ENCODE assay signal across 16 mouse cellular contexts in genomic region chr8:71526272-71526671, GRCm38 (mm10). TPM values are rescaled to one million over a fixed set of nuclear protein-coding genes. Genes with fewer than 3 reads are reported as not detected.
DNase-seq lines count a peak whose midpoint lies in the region; ATAC-seq and TF ChIP-seq lines count a peak whose summit lies in the region.
"Had no signal": no experiment of that assay in that cellular context is flagged by ENCODE, and none has a peak within 500 bp of the region (broad histone marks: within the 10 kb centered on the region; RNA-seq: fewer than 3 reads in every experiment).

No protein-coding gene starts in this region.

- DNase-seq in heart, embryonic 10.5 days (ENCODE audit: low spot score), result no peak
- no peak for DNase-seq in heart, postnatal 14 days
- DNase-seq in lung, embryonic 14.5 days, result peak; percentile 55
- DNase-seq in lung, adult 18-20 months, result no peak
- DNase-seq in embryo, embryonic 10.5 days (ENCODE audit: low spot score), result peak; percentile 51
- no peak for DNase-seq in spleen, postnatal 10 days (ENCODE audit: low spot score in 2 of 2)
- no peak for DNase-seq in right cerebral cortex, postnatal 25 days
- DNase-seq: gastrocnemius, postnatal 14 days; kidney, adult 18-20 months; thymus, postnatal 4 days had no signal

- H3K36me3 ChIP-seq in heart, embryonic 10.5 days, result no peaks in the 10 kb centered on the region
- H3K36me3 ChIP-seq in lung, embryonic 14.5 days (ENCODE audit: insufficient read depth), result no peaks in the 10 kb centered on the region
- H3K36me3 ChIP-seq in liver, embryonic 15.5 days (replicated peaks), result no peaks in the 10 kb centered on the region
- H3K36me3 ChIP-seq: embryonic facial prominence, embryonic 12.5 days; midbrain, embryonic 12.5 days had no signal

- WGBS in heart, embryonic 10.5 days, result 4% methylated on average over 6 of the region's 6 CpGs
- WGBS in lung, embryonic 14.5 days, result 15% methylated on average over 6 of the region's 6 CpGs
- WGBS in liver, embryonic 15.5 days (ENCODE audit: insufficient replicate concordance), result 10% methylated on average over 6 of the region's 6 CpGs

- peak overlapping the region; percentile 84 for H3K27ac ChIP-seq in heart, embryonic 10.5 days
- H3K27ac ChIP-seq in lung, embryonic 14.5 days (ENCODE audit: low read depth), result peak overlapping the region; percentile 25; the same call in 1 of the 2 replicates
- peak overlapping the region; percentile 33; the same call in 1 of the 2 replicates for H3K27ac ChIP-seq in liver, embryonic 15.5 days (replicated peaks)
- H3K27ac ChIP-seq: midbrain, embryonic 12.5 days had no signal

- peak; percentile 8; the same call in 1 of the 2 replicates for ATAC-seq in lung, embryonic 14.5 days (ENCODE audit: insufficient read depth)
- no peak for ATAC-seq in liver, embryonic 15.5 days (ENCODE audit: insufficient read depth)
- ATAC-seq: CD4-positive, CD25-positive, alpha-beta regulatory T cell, adult 4 months had no signal

- peaks cover 51% of the 10 kb centered on the region for H3K27me3 ChIP-seq in heart, embryonic 10.5 days (ENCODE audit: insufficient read depth, poor library complexity, severe bottlenecking)
- H3K27me3 ChIP-seq in lung, embryonic 14.5 days (ENCODE audit: insufficient read depth, low read length), result peaks cover 15% of the 10 kb centered on the region
- H3K27me3 ChIP-seq in liver, embryonic 15.5 days, result peaks cover 27% of the 10 kb centered on the region

- H3K4me1 ChIP-seq in heart, embryonic 10.5 days, result peaks cover 50% of the 10 kb centered on the region
- H3K4me1 ChIP-seq in lung, embryonic 14.5 days (ENCODE audit: insufficient read depth), result peaks cover 5% of the 10 kb centered on the region; the same call in 1 of the 2 replicates
- peaks cover 13% of the 10 kb centered on the region; the same call in 1 of the 2 replicates for H3K4me1 ChIP-seq in liver, embryonic 15.5 days (replicated peaks)

- H3K4me3 ChIP-seq in heart, embryonic 10.5 days, result no peak overlapping the region
- H3K4me3 ChIP-seq in lung, embryonic 14.5 days (ENCODE audit: low read depth, low read length), result no peak overlapping the region
- H3K4me3 ChIP-seq in liver, embryonic 15.5 days (replicated peaks), result no peak overlapping the region

- intact Hi-C loops in heart, postnatal 14 days (cut with DNase I), result no loop called here

- TF ChIP-seq CTCF in lung, embryonic 14.5 days (IDR thresholded peaks at IDR 0.05; ENCODE audit: low read depth), result no peak

- no peak overlapping the region for H3K9ac ChIP-seq in lung, embryonic 14.5 days
- no peak overlapping the region for H3K9ac ChIP-seq in liver, embryonic 15.5 days
- H3K9ac ChIP-seq: embryonic facial prominence, embryonic 12.5 days; midbrain, embryonic 12.5 days had no signal

- H3K9me3 ChIP-seq in heart, embryonic 10.5 days, result no peaks in the 10 kb centered on the region
- H3K9me3 ChIP-seq in lung, embryonic 14.5 days (ENCODE audit: low read depth, low read length), result no peaks in the 10 kb centered on the region
- no peaks in the 10 kb centered on the region for H3K9me3 ChIP-seq in liver, embryonic 15.5 days (replicated peaks)
- H3K9me3 ChIP-seq: embryonic facial prominence, embryonic 12.5 days; midbrain, embryonic 12.5 days had no signal

- H3K4me2 ChIP-seq in lung, embryonic 14.5 days, result no peak overlapping the region
- H3K4me2 ChIP-seq in liver, embryonic 15.5 days, result no peak overlapping the region

RNA-seq across cellular contexts. Expression of gene Ccdc194, which starts 0.8 kb away (rescaled TPM):
- 0.99 and 1.3 TPM in 2 replicates for polyA plus RNA-seq in heart, embryonic 10.5 days (2016; fragmentation: Nextera tagmentation; extraction: Ambion mirVana)
- total RNA-seq in heart, postnatal 14 days (2021), result under 1 TPM in 1 of 2 experiments, not detected in 1; 0.12 TPM
- 1.0 TPM in 2 replicates for polyA plus RNA-seq in lung, embryonic 14.5 days (2014; fragmentation: Nextera tagmentation; extraction: Ambion mirVana)
- 0.06 and 0.14 TPM in 2 replicates for polyA plus RNA-seq in liver, embryonic 15.5 days (2015; fragmentation: Nextera tagmentation; extraction: Ambion mirVana)
- total RNA-seq: left cerebral cortex, postnatal 36 days had no signal
- polyA plus RNA-seq: CD4-positive, CD25-positive, alpha-beta regulatory T cell, adult 4 months; neural tube, embryonic 14.5 days had no signal

RNA-seq across cellular contexts. Expression of gene Bst2, which starts 11.0 kb away (rescaled TPM):
- polyA plus RNA-seq in heart, embryonic 10.5 days (2016; fragmentation: Nextera tagmentation; extraction: Ambion mirVana), result 16.8 and 20.7 TPM in 2 replicates
- total RNA-seq in heart, postnatal 14 days (2021), result 10 to 100 TPM; 12.3 to 16.5 TPM
- polyA plus RNA-seq in lung, embryonic 14.5 days (2014; fragmentation: Nextera tagmentation; extraction: Ambion mirVana), result 15.0 and 16.6 TPM in 2 replicates
- 35.3 and 37.3 TPM in 2 replicates for polyA plus RNA-seq in liver, embryonic 15.5 days (2015; fragmentation: Nextera tagmentation; extraction: Ambion mirVana)

RNA-seq across cellular contexts. Expression of gene Plvap, which starts 14.7 kb away (rescaled TPM):
- 174 and 198 TPM in 2 replicates for polyA plus RNA-seq in heart, embryonic 10.5 days (2016; fragmentation: Nextera tagmentation; extraction: Ambion mirVana)
- total RNA-seq in heart, postnatal 14 days (2021), result 10 to 100 TPM; 19.3 to 26.2 TPM
- polyA plus RNA-seq in lung, embryonic 14.5 days (2014; fragmentation: Nextera tagmentation; extraction: Ambion mirVana), result 123 and 135 TPM in 2 replicates
- polyA plus RNA-seq in liver, embryonic 15.5 days (2015; fragmentation: Nextera tagmentation; extraction: Ambion mirVana), result 22.4 and 23.9 TPM in 2 replicates
- polyA plus RNA-seq: CD4-positive, CD25-positive, alpha-beta regulatory T cell, adult 4 months had no signal

RNA-seq across cellular contexts. Expression of gene Mvb12a, which starts 16.4 kb away (rescaled TPM):
- polyA plus RNA-seq in heart, embryonic 10.5 days (2016; fragmentation: Nextera tagmentation; extraction: Ambion mirVana), result 71.9 and 75.6 TPM in 2 replicates
- 10 to 100 TPM; 28.8 to 29.7 TPM for total RNA-seq in heart, postnatal 14 days (2021)
- polyA plus RNA-seq in lung, embryonic 14.5 days (2014; fragmentation: Nextera tagmentation; extraction: Ambion mirVana), result 89.3 and 106 TPM in 2 replicates
- polyA plus RNA-seq in liver, embryonic 15.5 days (2015; fragmentation: Nextera tagmentation; extraction: Ambion mirVana), result 31.6 and 35.2 TPM in 2 replicates

RNA-seq across cellular contexts. Expression of gene Tmem221, which starts 32.4 kb away (rescaled TPM):
- polyA plus RNA-seq in heart, embryonic 10.5 days (2016; fragmentation: Nextera tagmentation; extraction: Ambion mirVana), result 0.37 and 0.97 TPM in 2 replicates
- under 1 TPM; 0.17 to 0.22 TPM for total RNA-seq in heart, postnatal 14 days (2021)
- 1.9 and 3.2 TPM in 2 replicates for polyA plus RNA-seq in lung, embryonic 14.5 days (2014; fragmentation: Nextera tagmentation; extraction: Ambion mirVana)
- 0.50 and 0.94 TPM in 2 replicates for polyA plus RNA-seq in liver, embryonic 15.5 days (2015; fragmentation: Nextera tagmentation; extraction: Ambion mirVana)
- total RNA-seq: left cerebral cortex, postnatal 36 days had no signal
- polyA plus RNA-seq: neural tube, embryonic 14.5 days had no signal

Comparison
In these comparisons a context has a peak if more than half of its experiments do, and no peak if none do; other contexts are left out.
1. DNase-seq: peak in lung, embryonic 14.5 days (single experiment) and embryo, embryonic 10.5 days (single experiment); none in heart, embryonic 10.5 days (single experiment), heart, postnatal 14 days (0 of 2), lung, adult 18-20 months (0 of 2), spleen, postnatal 10 days (0 of 2) and right cerebral cortex, postnatal 25 days (single experiment).
2. H3K27ac ChIP-seq: peak in every context shown above with its lines; median percentile 84 in heart, embryonic 10.5 days; 33 in liver, embryonic 15.5 days; 25 in lung, embryonic 14.5 days.